Comparison of ENCODE assay signal across 11 mouse cellular contexts in genomic region chr17:42989981-42990380, GRCm38 (mm10). TPM values are rescaled to one million over a fixed set of nuclear protein-coding genes. Genes with fewer than 3 reads are reported as not detected.
DNase-seq lines count a peak whose midpoint lies in the region; ATAC-seq and TF ChIP-seq lines count a peak whose summit lies in the region.
"Had no signal": no experiment of that assay in that cellular context is flagged by ENCODE, and none has a peak within 500 bp of the region (broad histone marks: within the 10 kb centered on the region; RNA-seq: fewer than 3 reads in every experiment).

No protein-coding gene starts in this region.

- no peak overlapping the region for H3K27ac ChIP-seq in intestine, postnatal 0 days (ENCODE audit: low read depth, low read length)
- no peak overlapping the region for H3K27ac ChIP-seq in intestine, embryonic 15.5 days
- H3K27ac ChIP-seq: liver, embryonic 15.5 days had no signal

- H3K36me3 ChIP-seq in intestine, postnatal 0 days (ENCODE audit: control insufficient read depth, insufficient read depth) = no peaks in the 10 kb centered on the region
- no peaks in the 10 kb centered on the region for H3K36me3 ChIP-seq in intestine, embryonic 15.5 days
- H3K36me3 ChIP-seq: liver, embryonic 15.5 days had no signal

- no peaks in the 10 kb centered on the region for H3K9me3 ChIP-seq in intestine, postnatal 0 days (ENCODE audit: control insufficient read depth)
- H3K9me3 ChIP-seq in intestine, embryonic 15.5 days = no peaks in the 10 kb centered on the region
- H3K9me3 ChIP-seq: liver, embryonic 15.5 days had no signal

- H3K4me1 ChIP-seq in intestine, postnatal 0 days (replicated peaks; ENCODE audit: control insufficient read depth, insufficient read depth, low read length) = no peaks in the 10 kb centered on the region
- H3K4me1 ChIP-seq in intestine, embryonic 15.5 days (replicated peaks) = no peaks in the 10 kb centered on the region
- H3K4me1 ChIP-seq: liver, embryonic 15.5 days had no signal

- H3K4me3 ChIP-seq in intestine, postnatal 0 days (ENCODE audit: low read depth, low read length) = no peak overlapping the region
- no peak overlapping the region for H3K4me3 ChIP-seq in intestine, embryonic 15.5 days (replicated peaks)
- H3K4me3 ChIP-seq: liver, embryonic 15.5 days had no signal

- peak; percentile 46 for DNase-seq in urinary bladder, postnatal 14 days (ENCODE audit: low spot score)
- no peak for DNase-seq in urinary bladder, postnatal 36 days (ENCODE audit: low spot score in 2 of 2)
- no peak for DNase-seq in kidney, adult 9 months
- DNase-seq: embryo, embryonic 11 days; kidney, postnatal 14 days; spleen, adult 18-20 months had no signal

- H3K27me3 ChIP-seq in intestine, postnatal 0 days (replicated peaks; ENCODE audit: control insufficient read depth, insufficient read depth, low read length) = no peaks in the 10 kb centered on the region
- H3K27me3 ChIP-seq in intestine, embryonic 15.5 days (replicated peaks) = no peaks in the 10 kb centered on the region
- H3K27me3 ChIP-seq: liver, embryonic 15.5 days had no signal

- peak; percentile 56 for TF ChIP-seq CTCF in intestine, postnatal 0 days (IDR thresholded peaks at IDR 0.05; ENCODE audit: low read depth)

- peak; percentile 34; the same call in 1 of the 2 replicates for ATAC-seq in intestine, postnatal 0 days
- no peak for ATAC-seq in intestine, embryonic 15.5 days
- ATAC-seq in common myeloid progenitor, adult 5-6 weeks (replicated peaks; ENCODE audit: low read depth, poor library complexity, severe bottlenecking) = peak; percentile 51
- ATAC-seq in erythroblast, adult 5-6 weeks (replicated peaks; ENCODE audit: low FRiP score, poor library complexity, severe bottlenecking) = no peak

- H3K4me2 ChIP-seq in intestine, postnatal 0 days (replicated peaks; ENCODE audit: low read depth) = no peak overlapping the region
- H3K4me2 ChIP-seq in intestine, embryonic 15.5 days (replicated peaks) = no peak overlapping the region
- H3K4me2 ChIP-seq: liver, embryonic 15.5 days had no signal

- WGBS in intestine, postnatal 0 days = 79% methylated on average over 4 of the region's 4 CpGs
- WGBS in intestine, embryonic 15.5 days = 82% methylated on average over 4 of the region's 4 CpGs

- no peak overlapping the region for H3K9ac ChIP-seq in intestine, postnatal 0 days (ENCODE audit: low read depth, low read length)
- H3K9ac ChIP-seq in intestine, embryonic 15.5 days = no peak overlapping the region
- H3K9ac ChIP-seq: liver, embryonic 15.5 days had no signal

RNA-seq across cellular contexts. Expression of gene Tnfrsf21, which starts 26.4 kb away (rescaled TPM):
- 9.0 and 10.0 TPM in 2 replicates for polyA plus RNA-seq in intestine, postnatal 0 days (2015; fragmentation: Nextera tagmentation; extraction: Ambion mirVana)
- polyA plus RNA-seq in intestine, embryonic 15.5 days (2015; fragmentation: Nextera tagmentation; extraction: Ambion mirVana) = 15.6 and 16.5 TPM in 2 replicates
- 39.2 and 49.5 TPM in 2 replicates for total RNA-seq in common myeloid progenitor, adult 5-6 weeks (2017)
- total RNA-seq in erythroblast, adult 5-6 weeks (2015; ENCODE audit: low replicate concordance) = 21.1 and 27.8 TPM in 2 replicates
- total RNA-seq in erythroblast, adult 5-6 weeks (2017; ENCODE audit: low replicate concordance) = 17.6 and 24.6 TPM in 2 replicates

Comparison
In these comparisons a context has a peak if more than half of its experiments do, and no peak if none do; other contexts are left out.
1. ATAC-seq: peak in intestine, postnatal 0 days (single experiment) and common myeloid progenitor, adult 5-6 weeks (single experiment); none in intestine, embryonic 15.5 days (single experiment) and erythroblast, adult 5-6 weeks (single experiment).